Mouse (Mus musculus) neural tube, embryonic 12.5 days (tissue): Measurements from ENCODE around the gene Glycam1. TPM values are rescaled to one million over a fixed set of nuclear protein-coding genes. Genes with fewer than 3 reads are reported as not detected.

Experiments used
- ATAC-seq: fragments of 200-750 bp; cut with Nextera tagmentation; 2 replicates; pipeline ENCODE4 v1.8.0; 2017; ENCODE audit warnings: low read depth, mild to moderate bottlenecking, moderate TSS enrichment, moderate library complexity; ENCODE audit not compliant: low FRiP score
- H3K27ac ChIP-seq: fragments of 300-500 bp; sonication (generic); 2 replicates; pipeline ENCODE4 v1.5.1; 2016
- H3K27me3 ChIP-seq: fragments of 300-500 bp; sonication (generic); replicated peaks from 2 replicates; pipeline ENCODE4 v1.6.1; 2016; ENCODE audit warnings: mild to moderate bottlenecking
- H3K36me3 ChIP-seq: fragments of 300-500 bp; sonication (generic); 2 replicates; pipeline ENCODE4 v1.6.1; 2016; ENCODE audit warnings: mild to moderate bottlenecking
- H3K4me1 ChIP-seq: fragments of 300-500 bp; sonication (generic); 2 replicates; pipeline ENCODE4 v1.6.1; 2016
- H3K4me2 ChIP-seq: fragments of 300-500 bp; sonication (generic); replicated peaks from 2 replicates; pipeline ENCODE4 v1.6.1; 2016; ENCODE audit warnings: mild to moderate bottlenecking
- H3K4me3 ChIP-seq: fragments of 300-500 bp; sonication (generic); 2 replicates; pipeline ENCODE4 v1.5.1; 2016
- H3K9ac ChIP-seq: fragments of 300-500 bp; sonication (generic); 2 replicates; pipeline ENCODE4 v1.6.1; 2016; ENCODE audit warnings: mild to moderate bottlenecking
- H3K9me3 ChIP-seq: fragments of 300-500 bp; sonication (generic); 2 replicates; pipeline ENCODE4 v1.6.1; 2016; ENCODE audit warnings: mild to moderate bottlenecking
- WGBS: fragments of 180-500 bp; shearing (Covaris S2); methylation state at CpG from one replicate; pipeline ENCODE4 v1.1.7; 2016; 5-methylcytosine and 5-hydroxymethylcytosine counted together
- polyA plus RNA-seq: library from polyadenylated mRNA; unstranded; fragments of >200 nt; fragmentation: Nextera tagmentation; extraction: Ambion mirVana; gene quantifications from 2 replicates; pipeline ENCODE4 v1.2.1, GENCODE M21; 2016

Gene Glycam1
- polyA plus RNA-seq, 1 experiment from 2014 or later, result not detected

GRCm38 (mm10) chr15:103514119-103514518 lies 50.8 kb downstream of the Glycam1 start:
- WGBS, result 4% methylated on average over 10 of the region's 10 CpGs
- peak overlapping the region; percentile 35; the same call in 1 of the 2 replicates for H3K9ac ChIP-seq
- H3K4me3 ChIP-seq, result peak overlapping the region; percentile 15; the same call in 1 of the 2 replicates
- no peaks in the 10 kb centered on the region for H3K27me3 ChIP-seq
- H3K36me3 ChIP-seq, result no peaks in the 10 kb centered on the region
- peak overlapping the region; percentile 58 for H3K4me2 ChIP-seq
- peak; percentile 91 for ATAC-seq
- no peaks in the 10 kb centered on the region for H3K9me3 ChIP-seq
- peaks cover 36% of the 10 kb centered on the region for H3K4me1 ChIP-seq
- no peak overlapping the region for H3K27ac ChIP-seq

GRCm38 (mm10) chr15:103513621-103514031 lies 51.3 kb downstream of the Glycam1 start:
- Histone ChIP-seq H3K4me2 (peak overlapping the region; percentile 58), H3K9me3 (no peaks in the 10 kb centered on the region), H3K36me3 (no peaks in the 10 kb centered on the region), H3K9ac (no peak overlapping the region; the same call in 1 of the 2 replicates), H3K27ac (no peak overlapping the region), H3K4me3 (no peak overlapping the region), H3K27me3 (no peaks in the 10 kb centered on the region), H3K4me1 (peaks cover 31% of the 10 kb centered on the region)
- peak; percentile 55 for ATAC-seq
- WGBS, result 7% methylated on average over 7 of the region's 7 CpGs

Other genes starting within 250 kb of the Glycam1 start
- 20.2 and 20.9 TPM in 2 replicates for gene Zfp385a, start 225.0 kb downstream of the Glycam1 start, polyA plus RNA-seq
- 19.1 and 19.9 TPM in 2 replicates for gene Itga5, start 198.3 kb downstream of the Glycam1 start, polyA plus RNA-seq
- not detected in 2 replicates for gene Gtsf1, start 134.6 kb downstream of the Glycam1 start, polyA plus RNA-seq
- 0.38 TPM in 1 of 2 replicates, not detected in the other for gene Gtsf2, start 116.6 kb downstream of the Glycam1 start, polyA plus RNA-seq
- 1.7 and 1.8 TPM in 2 replicates for gene Nckap1l, start 111.3 kb downstream of the Glycam1 start, polyA plus RNA-seq
- 51.1 and 53.7 TPM in 2 replicates for gene Pde1b, start 62.0 kb downstream of the Glycam1 start, polyA plus RNA-seq
- gene Ppp1r1a, start 27.1 kb downstream of the Glycam1 start, polyA plus RNA-seq, result 53.1 and 55.5 TPM in 2 replicates
- gene Mucl1, start 190.4 kb upstream of the Glycam1 start, polyA plus RNA-seq, result not detected in 2 replicates